25 mouse cellular contexts compared by ENCODE assay signal in the genomic region with DNA sequence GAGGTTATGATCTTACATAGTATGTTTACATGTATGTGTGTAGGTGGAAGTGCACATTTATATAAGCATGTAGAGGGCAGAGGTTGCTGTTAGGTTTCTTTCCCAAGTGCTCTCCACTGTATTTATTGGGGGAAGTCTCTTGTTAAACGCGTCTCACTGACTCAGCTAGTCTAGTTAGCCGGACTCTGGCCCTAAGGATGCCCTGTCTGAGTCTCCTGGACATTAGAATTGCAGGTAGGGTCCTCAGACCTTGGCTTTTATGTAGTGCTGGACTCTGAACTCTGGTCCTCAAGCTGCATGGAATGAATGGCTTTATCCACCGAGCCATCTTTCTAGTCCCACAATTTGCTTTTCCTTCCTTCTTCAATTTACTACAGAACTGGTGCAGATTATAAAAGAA.
"Had no signal": no experiment of that assay in that cellular context is flagged by ENCODE, and none has a peak within 500 bp of the region (broad histone marks: within the 10 kb centered on the region; RNA-seq: fewer than 3 reads in every experiment).

No protein-coding gene starts in this region.

- H3K27me3 ChIP-seq: heart, embryonic 13.5 days; heart, embryonic 15.5 days; hindbrain, embryonic 13.5 days; hindbrain, embryonic 15.5 days; limb, embryonic 12.5 days; liver, embryonic 13.5 days; liver, embryonic 15.5 days had no signal

- DNase-seq: forebrain, postnatal 0 days; gastrocnemius, postnatal 14 days; gastrocnemius, postnatal 36 days; heart, adult 11 months; heart, adult 2 months; heart, postnatal 14 days; heart, postnatal 36 days; kidney, adult 18-20 months; kidney, adult 8-10 months; kidney, postnatal 25 days; kidney, postnatal 4 days; liver; liver, embryonic 13.5 days had no signal

- H3K9me3 ChIP-seq: heart, embryonic 13.5 days; heart, embryonic 15.5 days; hindbrain, embryonic 15.5 days; limb, embryonic 10.5 days; liver, embryonic 13.5 days; liver, embryonic 15.5 days had no signal

- H3K4me1 ChIP-seq: heart, embryonic 13.5 days; heart, embryonic 15.5 days; hindbrain, embryonic 13.5 days; hindbrain, embryonic 15.5 days; limb, embryonic 10.5 days; limb, embryonic 12.5 days; liver, embryonic 13.5 days; liver, embryonic 15.5 days had no signal

- ATAC-seq: forebrain, postnatal 0 days; hindbrain, postnatal 0 days had no signal

- H3K36me3 ChIP-seq: liver, embryonic 13.5 days had no signal

- H3K4me2 ChIP-seq: heart, embryonic 11.5 days; heart, embryonic 13.5 days; heart, embryonic 15.5 days; hindbrain, embryonic 13.5 days; hindbrain, embryonic 15.5 days; limb, embryonic 12.5 days; liver, embryonic 11.5 days; liver, embryonic 13.5 days; liver, embryonic 15.5 days had no signal

- H3K9ac ChIP-seq: forebrain, postnatal 0 days; heart, embryonic 13.5 days; heart, embryonic 15.5 days; hindbrain, embryonic 13.5 days; hindbrain, embryonic 15.5 days; limb, embryonic 12.5 days; liver, embryonic 13.5 days; liver, embryonic 15.5 days had no signal

- H3K4me3 ChIP-seq: heart, adult 2 months; heart, embryonic 13.5 days; heart, embryonic 15.5 days; hindbrain, embryonic 13.5 days; hindbrain, embryonic 15.5 days; left cerebral cortex, adult 2 months; limb, embryonic 10.5 days; limb, embryonic 12.5 days; liver, embryonic 13.5 days; liver, embryonic 15.5 days had no signal

- H3K27ac ChIP-seq: heart, adult 2 months; heart, embryonic 13.5 days; heart, embryonic 15.5 days; hindbrain, embryonic 13.5 days; hindbrain, embryonic 15.5 days; hindbrain, postnatal 0 days; kidney, postnatal 0 days; left cerebral cortex, adult 2 months; limb, embryonic 10.5 days; limb, embryonic 12.5 days; liver, embryonic 13.5 days; liver, embryonic 15.5 days had no signal
